Mouse (Mus musculus) hindbrain, embryonic 12.5 days (tissue): ENCODE data around the gene Galnt5. TPM values are rescaled to one million over a fixed set of nuclear protein-coding genes. Genes with fewer than 3 reads are reported as not detected.
A peak's percentile ranks its signal among the peaks of the same experiment; 100 is the strongest.

ENCODE experiments used
- ATAC-seq: fragments of 200-750 bp; cut with Nextera tagmentation; 2 replicates; pipeline ENCODE4 v1.8.0; 2017; ENCODE audit warnings: moderate TSS enrichment; ENCODE audit not compliant: low FRiP score
- H3K27ac ChIP-seq: fragments of 300-500 bp; sonication (generic); 2 replicates; pipeline ENCODE4 v1.5.1; 2016; ENCODE audit warnings: mild to moderate bottlenecking
- H3K27me3 ChIP-seq: fragments of 300-500 bp; sonication (generic); 2 replicates; pipeline ENCODE4 v1.6.1; 2016; ENCODE audit warnings: mild to moderate bottlenecking
- H3K36me3 ChIP-seq: fragments of 300-500 bp; sonication (generic); 2 replicates; pipeline ENCODE4 v1.6.1; 2016; ENCODE audit warnings: mild to moderate bottlenecking
- H3K4me1 ChIP-seq: fragments of 300-500 bp; sonication (generic); 2 replicates; pipeline ENCODE4 v1.6.1; 2016
- H3K4me2 ChIP-seq: fragments of 300-500 bp; sonication (generic); replicated peaks from 2 replicates; pipeline ENCODE4 v1.6.1; 2016; ENCODE audit warnings: mild to moderate bottlenecking
- H3K4me3 ChIP-seq: fragments of 300-500 bp; sonication (generic); 2 replicates; pipeline ENCODE4 v1.5.1; 2016; ENCODE audit warnings: mild to moderate bottlenecking
- H3K9ac ChIP-seq: fragments of 300-500 bp; sonication (generic); 2 replicates; pipeline ENCODE4 v1.6.1; 2016; ENCODE audit warnings: mild to moderate bottlenecking, moderate library complexity
- H3K9me3 ChIP-seq: fragments of 300-500 bp; sonication (generic); replicated peaks from 2 replicates; pipeline ENCODE4 v1.6.1; 2016; ENCODE audit warnings: mild to moderate bottlenecking
- WGBS: fragments of 180-500 bp; shearing (Covaris S2); methylation state at CpG from one replicate; pipeline ENCODE4 v1.1.7; 2016; 5-methylcytosine and 5-hydroxymethylcytosine counted together
- polyA plus RNA-seq: library from polyadenylated mRNA; unstranded; fragments of >200 nt; fragmentation: Nextera tagmentation; extraction: Ambion mirVana; gene quantifications from 2 replicates; pipeline ENCODE4 v1.2.1, GENCODE M21; 2016

The Galnt5 gene
- polyA plus RNA-seq, 1 experiment from 2014 or later: 0.54 TPM

- no peaks in the 10 kb centered on the region for H3K36me3 ChIP-seq
- no peak overlapping the region for H3K4me3 ChIP-seq
- H3K9ac ChIP-seq: no peak overlapping the region
- H3K27ac ChIP-seq: no peak overlapping the region
- H3K9me3 ChIP-seq: no peaks in the 10 kb centered on the region
- H3K27me3 ChIP-seq: no peaks in the 10 kb centered on the region
- WGBS: 63% methylated on average over 7 of the region's 7 CpGs
- H3K4me2 ChIP-seq: no peak overlapping the region
- H3K4me1 ChIP-seq: no peaks in the 10 kb centered on the region
- no peak; the same call in 1 of the 2 replicates for ATAC-seq
Observed at GRCm38 (mm10) chr2:58041867-58042266, 44.2 kb downstream of the Galnt5 start.

GRCm38 (mm10) chr2:58052821-58053581 is 55.3 kb downstream of the Galnt5 start, which contains the start of gene Ermn:
TSS of gene Ermn (minus strand) at chr2:58052864.
- no peak within 1 kb of the TSS for H3K9ac ChIP-seq
- no peaks in the 10 kb centered on the region for H3K9me3 ChIP-seq
- H3K4me1 ChIP-seq: peaks cover 5% of the 10 kb centered on the region; the same call in 1 of the 2 replicates
- ATAC-seq: peak; percentile 91
- H3K27ac ChIP-seq: no peak within 1 kb of the TSS
- no peak within 1 kb of the TSS for H3K4me3 ChIP-seq
- peaks cover 25% of the 10 kb centered on the region for H3K27me3 ChIP-seq
- WGBS: 14% methylated on average over 7 of the region's 7 CpGs
- peak within 1 kb of the TSS; percentile 1 for H3K4me2 ChIP-seq
- no peaks in the 10 kb centered on the region for H3K36me3 ChIP-seq

DNA sequence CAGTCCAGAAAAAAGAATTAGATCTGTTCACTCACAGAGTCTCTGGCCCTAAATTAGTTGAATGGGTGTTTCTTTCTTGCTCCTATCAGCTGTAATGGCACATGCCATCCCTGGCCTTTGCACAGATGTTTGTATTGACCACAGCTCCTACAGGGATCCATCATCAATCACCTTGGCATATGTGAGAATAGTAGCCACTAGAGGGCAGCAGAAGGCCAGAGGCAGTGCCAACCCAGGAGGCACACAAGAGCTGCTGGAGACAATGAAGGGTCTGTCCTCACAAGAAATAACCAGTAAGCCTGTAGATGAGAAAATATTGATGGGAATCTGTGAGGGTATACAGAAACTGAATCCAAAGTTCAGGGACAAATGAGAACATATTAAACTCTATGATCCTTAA is 57.7 kb downstream of the Galnt5 start:
- H3K4me3 ChIP-seq: no peak overlapping the region
- peaks cover 14% of the 10 kb centered on the region for H3K27me3 ChIP-seq
- no peak overlapping the region for H3K9ac ChIP-seq
- H3K4me1 ChIP-seq: peaks cover 5% of the 10 kb centered on the region; the same call in 1 of the 2 replicates
- H3K9me3 ChIP-seq: no peaks in the 10 kb centered on the region
- no peaks in the 10 kb centered on the region for H3K36me3 ChIP-seq
- ATAC-seq: peak; percentile 51; the same call in 1 of the 2 replicates
- H3K27ac ChIP-seq: no peak overlapping the region
- H3K4me2 ChIP-seq: no peak overlapping the region

DNA sequence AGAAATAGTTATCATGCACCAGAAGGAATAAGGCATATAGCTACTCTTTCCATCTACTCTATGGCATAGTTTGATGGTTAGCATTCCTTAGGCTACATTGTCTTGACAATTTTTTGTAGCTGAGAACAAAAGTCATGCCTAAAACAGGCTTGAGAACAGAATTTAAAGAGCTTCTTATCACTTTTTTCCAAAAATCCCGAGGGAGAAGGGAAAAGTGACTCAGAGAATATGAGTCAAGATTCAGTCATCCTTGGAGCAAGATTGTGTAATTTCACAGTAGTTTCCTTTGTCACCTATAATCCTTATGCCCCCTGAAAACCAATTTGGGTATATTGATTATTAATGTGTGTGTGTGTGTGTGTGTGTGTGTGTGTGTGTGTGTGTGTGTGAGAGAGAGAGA is 82.2 kb downstream of the Galnt5 start:
- Histone ChIP-seq H3K9ac (no peak overlapping the region), H3K27ac (no peak overlapping the region), H3K9me3 (no peaks in the 10 kb centered on the region), H3K4me3 (no peak overlapping the region), H3K36me3 (no peaks in the 10 kb centered on the region), H3K27me3 (no peaks in the 10 kb centered on the region), H3K4me2 (no peak overlapping the region), H3K4me1 (no peaks in the 10 kb centered on the region)
- ATAC-seq: no peak
- 82% methylated on average over 1 of the region's 1 CpGs for whole genome bisulfite sequencing

DNA sequence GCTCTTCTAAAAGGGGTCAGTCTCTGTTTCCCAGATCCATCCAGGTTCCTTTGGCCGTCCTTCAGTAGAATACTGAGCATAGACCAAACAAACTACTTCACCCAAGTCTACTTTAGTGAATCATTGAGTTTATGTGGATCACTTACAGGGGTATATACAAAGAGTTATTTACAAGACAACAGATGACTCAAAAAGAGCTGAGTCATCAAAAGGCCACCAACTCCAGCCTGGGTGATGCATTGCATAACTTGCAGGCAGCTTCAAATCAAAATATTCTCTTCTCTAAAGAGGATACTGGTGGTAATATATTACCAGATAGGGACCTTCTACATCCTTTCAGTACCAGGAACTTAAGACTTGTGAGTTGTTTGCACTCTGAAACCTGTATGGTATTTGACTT is 88.7 kb downstream of the Galnt5 start:
- ATAC-seq: no peak
- Histone ChIP-seq H3K4me3 (no peak overlapping the region), H3K4me2 (no peak overlapping the region), H3K27ac (no peak overlapping the region), H3K9me3 (no peaks in the 10 kb centered on the region), H3K27me3 (no peaks in the 10 kb centered on the region), H3K4me1 (no peaks in the 10 kb centered on the region), H3K9ac (no peak overlapping the region), H3K36me3 (no peaks in the 10 kb centered on the region)
- 89% methylated on average over 1 of the region's 1 CpGs for WGBS

DNA sequence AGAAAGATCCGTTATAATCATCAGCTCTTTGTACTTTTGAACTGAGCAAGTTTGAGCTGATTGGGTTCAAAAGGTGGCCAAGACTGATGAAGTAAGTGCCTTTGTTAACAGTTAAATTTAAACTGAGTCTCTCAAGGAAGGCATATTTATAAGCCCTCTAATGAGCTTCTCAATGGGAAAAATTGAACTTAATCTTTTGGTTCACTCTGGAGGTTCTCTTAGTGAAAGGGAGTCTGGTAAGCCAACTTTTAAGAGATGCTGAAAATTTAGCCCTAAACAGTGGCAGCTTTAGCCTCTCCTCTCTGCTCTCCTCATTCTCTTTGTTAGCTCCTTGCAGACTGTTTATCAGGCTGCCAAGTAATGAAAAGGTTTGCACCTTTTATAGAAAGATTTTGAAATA is 97.1 kb downstream of the Galnt5 start:
- Histone ChIP-seq H3K9me3 (no peaks in the 10 kb centered on the region), H3K4me2 (no peak overlapping the region), H3K27me3 (no peaks in the 10 kb centered on the region), H3K9ac (no peak overlapping the region), H3K27ac (no peak overlapping the region), H3K4me1 (no peaks in the 10 kb centered on the region), H3K4me3 (no peak overlapping the region), H3K36me3 (no peaks in the 10 kb centered on the region)
- ATAC-seq: no peak
- 60% methylated on average over 1 of the region's 1 CpGs for WGBS

Other genes with a start within 250 kb of the Galnt5 start
- 0.50 and 0.75 TPM in 2 replicates for gene Ermn, start 55.0 kb downstream of the Galnt5 start, polyA plus RNA-seq
- gene Cytip, start 197.6 kb downstream of the Galnt5 start, polyA plus RNA-seq: 0.23 and 0.86 TPM in 2 replicates